Mouse (Mus musculus) liver, embryonic 11.5 days (tissue): ENCODE results near the gene Gm9821. TPM values are rescaled to one million over a fixed set of nuclear protein-coding genes. Genes with fewer than 3 reads are reported as not detected.

Experiments
- ATAC-seq: fragments of 200-750 bp; cut with Nextera tagmentation; replicated peaks from 2 replicates; pipeline ENCODE4 v1.8.0; 2017; ENCODE audit warnings: moderate number of reproducible peaks, mild to moderate bottlenecking, moderate TSS enrichment, moderate library complexity; ENCODE audit not compliant: low FRiP score
- DNase-seq: peaks from one replicate; pipeline ENCODE4 v3.0.0-alpha.2; 2017; ENCODE audit warnings: low spot score
- H3K27ac ChIP-seq: fragments of 300-500 bp; sonication (generic); 2 replicates; pipeline ENCODE4 v1.5.1; 2014; ENCODE audit warnings: mild to moderate bottlenecking, low read depth, low read length, control low read depth
- H3K27me3 ChIP-seq: fragments of 300-500 bp; sonication (generic); replicated peaks from 2 replicates; pipeline ENCODE4 v1.6.1; 2014; ENCODE audit warnings: low read length, mixed read lengths; ENCODE audit not compliant: control insufficient read depth, insufficient read depth
- H3K36me3 ChIP-seq: fragments of 300-500 bp; sonication (generic); 2 replicates; pipeline ENCODE4 v1.6.1; 2014; ENCODE audit warnings: mild to moderate bottlenecking, low read length, moderate library complexity, mixed read lengths; ENCODE audit not compliant: control insufficient read depth, insufficient read depth
- H3K4me1 ChIP-seq: fragments of 300-500 bp; sonication (generic); replicated peaks from 2 replicates; pipeline ENCODE4 v1.6.1; 2014; ENCODE audit warnings: low read length, mixed read lengths; ENCODE audit not compliant: control insufficient read depth, insufficient read depth
- H3K4me2 ChIP-seq: fragments of 300-500 bp; sonication (generic); 2 replicates; pipeline ENCODE4 v1.6.1; 2014; ENCODE audit warnings: mild to moderate bottlenecking, control low read depth, moderate library complexity
- H3K4me3 ChIP-seq: fragments of 300-500 bp; sonication (generic); 2 replicates; pipeline ENCODE4 v1.5.1; 2014; ENCODE audit warnings: low read depth, low read length, control low read depth
- H3K9ac ChIP-seq: fragments of 300-500 bp; sonication (generic); 2 replicates; pipeline ENCODE4 v1.6.1; 2014; ENCODE audit warnings: low read depth, low read length, control low read depth
- H3K9me3 ChIP-seq: fragments of 300-500 bp; sonication (generic); 2 replicates; pipeline ENCODE4 v1.6.1; 2016; ENCODE audit warnings: low read length, inconsistent platforms, mixed read lengths; ENCODE audit not compliant: control insufficient read depth
- WGBS: fragments of 180-500 bp; shearing (Covaris S2); extraction: QIAGEN DNeasy Blood & Tissue Kit; methylation state at CpG from one replicate; pipeline ENCODE4 v1.1.7; 2014; 5-methylcytosine and 5-hydroxymethylcytosine counted together
- polyA plus RNA-seq: library from polyadenylated mRNA; unstranded; fragments of >200 nt; fragmentation: Nextera tagmentation; extraction: Ambion mirVana; gene quantifications from 2 replicates; pipeline ENCODE4 v1.2.1, GENCODE M21; 2014

The Gm9821 gene
- polyA plus RNA-seq, 1 experiment from 2014 or later = 4.8 TPM

GRCm38 (mm10) chr2:91922586-91923414, 22.7 kb upstream of the Gm9821 start:
- Histone ChIP-seq H3K36me3 (peaks cover 9% of the 10 kb centered on the region; the same call in 1 of the 2 replicates), H3K27ac (no peak overlapping the region), H3K9me3 (no peaks in the 10 kb centered on the region), H3K27me3 (peaks cover 44% of the 10 kb centered on the region), H3K4me1 (peaks cover 33% of the 10 kb centered on the region), H3K9ac (no peak overlapping the region), H3K4me2 (peak overlapping the region; percentile 90), H3K4me3 (peak overlapping the region; percentile 60)
- ATAC-seq (no peak), DNase-seq (peak; percentile 51)
- 4% methylated on average over 36 of the region's 37 CpGs for WGBS

GRCm38 (mm10) chr2:91923415-91924337, 21.8 kb upstream of the Gm9821 start:
- peak; percentile 46 for ATAC-seq
- no peak overlapping the region for H3K9ac ChIP-seq

GRCm38 (mm10) chr2:91924726-91925125, 20.8 kb upstream of the Gm9821 start:
- no peak overlapping the region for H3K9ac ChIP-seq
- no peak for DNase-seq
- H3K27ac ChIP-seq = no peak overlapping the region
- H3K4me2 ChIP-seq = no peak overlapping the region
- peaks cover 44% of the 10 kb centered on the region for H3K27me3 ChIP-seq
- peaks cover 44% of the 10 kb centered on the region for H3K4me1 ChIP-seq
- WGBS = 67% methylated on average over 1 of the region's 1 CpGs
- ATAC-seq = no peak
- H3K9me3 ChIP-seq = no peaks in the 10 kb centered on the region
- no peaks in the 10 kb centered on the region for H3K36me3 ChIP-seq
- no peak overlapping the region for H3K4me3 ChIP-seq

More at GRCm38 (mm10) chr2:91923415-91924337, 21.8 kb upstream of the Gm9821 start:
- WGBS = 4% methylated on average over 54 of the region's 54 CpGs
- Histone ChIP-seq H3K36me3 (0 out of 2 replicates have a peak, but pooled peaks cover 1% of the 10 kb centered on the region), H3K9me3 (no peaks in the 10 kb centered on the region), H3K27me3 (peaks cover 44% of the 10 kb centered on the region), H3K4me3 (peak overlapping the region; percentile 60), H3K27ac (no peak overlapping the region), H3K4me1 (peaks cover 39% of the 10 kb centered on the region), H3K4me2 (peak overlapping the region; percentile 90)
- DNase-seq = peak; percentile 77

GRCm38 (mm10) chr2:91925442-91925841, 20.1 kb upstream of the Gm9821 start:
- Histone ChIP-seq H3K9me3 (no peaks in the 10 kb centered on the region), H3K4me2 (no peak overlapping the region), H3K27ac (no peak overlapping the region), H3K36me3 (no peaks in the 10 kb centered on the region), H3K27me3 (peaks cover 44% of the 10 kb centered on the region), H3K4me3 (no peak overlapping the region), H3K4me1 (peaks cover 46% of the 10 kb centered on the region), H3K9ac (no peak overlapping the region)
- 81% methylated on average over 15 of the region's 15 CpGs for WGBS
- DNase-seq (peak; percentile 32), ATAC-seq (no peak)

- peaks cover 30% of the 10 kb centered on the region for H3K27me3 ChIP-seq
- H3K9ac ChIP-seq = no peak within 1 kb of the TSS
- DNase-seq (no peak), ATAC-seq (no peak)
- no peak within 1 kb of the TSS for H3K27ac ChIP-seq
- no peaks in the 10 kb centered on the region for H3K9me3 ChIP-seq
- 91% methylated on average over 3 of the region's 3 CpGs for whole genome bisulfite sequencing
- no peaks in the 10 kb centered on the region for H3K36me3 ChIP-seq
- peak within 1 kb of the TSS; percentile 20; the same call in 1 of the 2 replicates for H3K4me3 ChIP-seq
- H3K4me2 ChIP-seq = peak within 1 kb of the TSS; percentile 58
- H3K4me1 ChIP-seq = peaks cover 49% of the 10 kb centered on the region
These were observed 18.6 kb upstream of the Gm9821 start, which contains the start of gene Chrm4 for GRCm38 (mm10) chr2:91926949-91927348. Chrm4 (plus strand) TSS chr2:91927249.

GRCm38 (mm10) chr2:91927826-91928533, 17.5 kb upstream of the Gm9821 start:
- Histone ChIP-seq H3K27me3 (peaks cover 19% of the 10 kb centered on the region), H3K4me3 (peak overlapping the region; percentile 20; the same call in 1 of the 2 replicates), H3K4me1 (peaks cover 49% of the 10 kb centered on the region), H3K9me3 (no peaks in the 10 kb centered on the region), H3K4me2 (peak overlapping the region; percentile 58), H3K27ac (no peak overlapping the region), H3K36me3 (no peaks in the 10 kb centered on the region), H3K9ac (no peak overlapping the region)
- WGBS = 33% methylated on average over 34 of the region's 34 CpGs
- ATAC-seq (0 out of 2 replicates have a peak, but pooled peaks have one; percentile 7), DNase-seq (peak; percentile 84)

- peak; percentile 33 for DNase-seq
- ATAC-seq = no peak
- H3K4me1 ChIP-seq = peaks cover 51% of the 10 kb centered on the region
- WGBS = 70% methylated on average over 23 of the region's 23 CpGs
- no peak overlapping the region; the same call in 1 of the 2 replicates for H3K4me2 ChIP-seq
- H3K9me3 ChIP-seq = no peaks in the 10 kb centered on the region
- H3K36me3 ChIP-seq = peaks cover 6% of the 10 kb centered on the region
- no peak overlapping the region for H3K27ac ChIP-seq
- no peak overlapping the region for H3K4me3 ChIP-seq
- H3K9ac ChIP-seq = no peak overlapping the region
- peaks cover 12% of the 10 kb centered on the region for H3K27me3 ChIP-seq
These were observed 16.8 kb upstream of the Gm9821 start for GRCm38 (mm10) chr2:91928534-91929350.
